Mouse (Mus musculus): ENCODE results near the gene Dnmt1. TPM values are rescaled to one million over a fixed set of nuclear protein-coding genes. Genes with fewer than 3 reads are reported as not detected.

The Dnmt1 gene
- total and polyA plus RNA-seq, 3 experiments: 89.9 to 145 (median 121) TPM

- dilution Hi-C loops (cut with MboI; ENCODE audit: extremely low pct_ligation_motif_present, extremely low pct_unique_long_range_greater_than_20kb, low sequenced_read_pairs): no loop called here
- Histone ChIP-seq H3K79me2 (replicated peaks; ENCODE audit: control insufficient read depth, extremely low read depth, insufficient read depth, poor library complexity, severe bottlenecking) (peaks cover 30% of the 10 kb centered on the region), H3K9me3 (replicated peaks; ENCODE audit: low read length) (no peaks in the 10 kb centered on the region), H3K4me1 (ENCODE audit: control insufficient read depth in 1 of 2, insufficient read depth in 2 of 2) (peaks cover 12 to 24% of the 10 kb centered on the region in 2 experiments), H3K36me3 (replicated peaks in 1 of 2; ENCODE audit: control insufficient read depth in 1 of 2, insufficient read depth in 1 of 2, low read length in 1 of 2) (peaks cover 32 to 46% of the 10 kb centered on the region in 2 experiments), H3K9ac (ENCODE audit: insufficient read depth, low read depth) (peak within 1 kb of the TSS; percentile 92), H3K4me2 (ENCODE audit: insufficient read depth, low read depth, poor library complexity, severe bottlenecking) (peak within 1 kb of the TSS; percentile 85), H3K27ac (ENCODE audit: insufficient read depth, low read depth) (peak within 1 kb of the TSS; percentile 32; the same call in 1 of the 2 replicates), H3K27me3 (replicated peaks) (no peaks in the 10 kb centered on the region), H3K4me3 (replicated peaks in 1 of 3; ENCODE audit: low read depth in 2 of 3, low read length in 2 of 3, poor library complexity in 1 of 3) (peak within 1 kb of the TSS; percentile 85 to 99 (median 97))
- in situ Hi-C loops (cut with MboI; ENCODE audit: low pct_ligation_motif_present, low pct_unique_long_range_greater_than_20kb, low sequenced_read_pairs): no loop called here
- DNase-seq (ENCODE audit: extremely low read depth): peak; percentile 73
- TF ChIP-seq ETS1 (conservative IDR thresholded peaks at IDR 0.05; ENCODE audit: low read depth, low read length) (no peak), SIN3A (IDR thresholded peaks at IDR 0.05; ENCODE audit: low read length) (peak; percentile 88), SMC3 (IDR thresholded peaks at IDR 0.05; ENCODE audit: low read depth, low read length) (peak; percentile 74), MEF2A (IDR thresholded peaks at IDR 0.05; ENCODE audit: borderline replicate concordance, low read depth, low read length) (peak; percentile 82; the same call in 1 of the 2 replicates), JUND (conservative IDR thresholded peaks at IDR 0.05; ENCODE audit: low read depth, low read length) (no peak), NRF1 (IDR thresholded peaks at IDR 0.05; ENCODE audit: low read depth, low read length) (peak; percentile 57), ELF1 (IDR thresholded peaks at IDR 0.05; ENCODE audit: low read depth, low read length) (peak; percentile 84), BHLHE40 (IDR thresholded peaks at IDR 0.05; ENCODE audit: low read depth, low read length) (no peak), IRF4 (IDR thresholded peaks at IDR 0.05; ENCODE audit: low read depth, low read length) (peak; percentile 57; the same call in 1 of the 2 replicates), MAFK (IDR thresholded peaks at IDR 0.05; ENCODE audit: insufficient replicate concordance, low read length) (no peak), ZNF384 (IDR thresholded peaks at IDR 0.05; ENCODE audit: low read depth, low read length) (no peak), MXI1 (IDR thresholded peaks at IDR 0.05; ENCODE audit: low read depth, low read length) (peak; percentile 67), MYC (IDR thresholded peaks at IDR 0.05; ENCODE audit: low read depth, low read length) (peak; percentile 88), POLR2A (IDR thresholded peaks at IDR 0.05; ENCODE audit: low read depth, low read length) (peak; percentile 88), RCOR1 (conservative IDR thresholded peaks at IDR 0.05; ENCODE audit: low read depth, low read length) (no peak), PAX5 (IDR thresholded peaks at IDR 0.05; ENCODE audit: low read length) (no peak), GABPA (IDR thresholded peaks at IDR 0.05; ENCODE audit: insufficient replicate concordance, low read depth, low read length) (peak; percentile 70; the same call in 1 of the 2 replicates), USF2 (conservative IDR thresholded peaks at IDR 0.05; ENCODE audit: low read depth, low read length) (no peak), TBP (conservative IDR thresholded peaks at IDR 0.05; ENCODE audit: low read depth, low read length) (peak; percentile 61; the same call in 1 of the 2 replicates), HCFC1 (IDR thresholded peaks at IDR 0.05; ENCODE audit: low read depth, low read length) (peak; percentile 93), MAZ (IDR thresholded peaks at IDR 0.05; ENCODE audit: low read depth, low read length) (no peak), TCF12 (IDR thresholded peaks at IDR 0.05; ENCODE audit: low read depth, low read length) (peak; percentile 92), NELFE (IDR thresholded peaks at IDR 0.05; ENCODE audit: low read depth, low read length) (peak; percentile 80), POLR2AphosphoS2 (IDR thresholded peaks at IDR 0.05; ENCODE audit: low read depth, low read length) (0 out of 2 replicates have a peak, but pooled peaks have one; percentile 38), RAD21 (IDR thresholded peaks at IDR 0.05; ENCODE audit: low read depth, low read length) (peak; percentile 13; the same call in 1 of the 2 replicates), USF1 (IDR thresholded peaks at IDR 0.05; ENCODE audit: low read depth, low read length) (no peak), ZKSCAN1 (IDR thresholded peaks at IDR 0.05; ENCODE audit: borderline replicate concordance, low read depth, low read length) (no peak), ZC3H11A (IDR thresholded peaks at IDR 0.05; ENCODE audit: low read depth, low read length) (no peak), UBTF (IDR thresholded peaks at IDR 0.05; ENCODE audit: low read depth, low read length) (no peak), CTCF (conservative IDR thresholded peaks at IDR 0.05 in 1 of 2, IDR thresholded peaks at IDR 0.05 in 1 of 2; ENCODE audit: low read depth in 2 of 2, low read length in 2 of 2) (peak; percentile 63 to 96), CHD1 (IDR thresholded peaks at IDR 0.05; ENCODE audit: low read depth, low read length) (no peak), JUN (IDR thresholded peaks at IDR 0.05; ENCODE audit: insufficient read depth, low read depth, low read length) (no peak), MAX (IDR thresholded peaks at IDR 0.05; ENCODE audit: low read length) (peak; percentile 69), EP300 (IDR thresholded peaks at IDR 0.05; ENCODE audit: low read length) (no peak), E2F4 (IDR thresholded peaks at IDR 0.05; ENCODE audit: insufficient replicate concordance, low read depth, low read length) (no peak), CHD2 (IDR thresholded peaks at IDR 0.05; ENCODE audit: low read length) (no peak), ZMIZ1 (IDR thresholded peaks at IDR 0.05; ENCODE audit: low read depth, low read length) (no peak), KAT2A (IDR thresholded peaks at IDR 0.05; ENCODE audit: insufficient replicate concordance, low read length) (peak; percentile 83; the same call in 1 of the 2 replicates)
Observed at GRCm38 (mm10) chr9:20898511-20899073, 61.1 kb downstream of the Dnmt1 start, which contains the start of gene Eif3g. Gene Eif3g (minus strand): TSS chr9:20898623.

All from CH12.LX (cell line).